Mouse (Mus musculus) embryonic fibroblast, embryonic 13.5 days (primary cell): ENCODE measurements at regions not wholly inside any gene's neighbourhood (a gene's known extent, or its start where the extent isn't known, plus 50 kb on each side); places are given as distances from the start of the nearest gene placed in this dataset.

ENCODE experiments used
- CTCF ChIP-seq: IDR thresholded peaks from 2 replicates; pipeline ENCODE4 v1.5.1; 2011; ENCODE audit warnings: mild to moderate bottlenecking, control low read depth, low read length, moderate library complexity, borderline replicate concordance; ENCODE audit not compliant: insufficient read depth
- POLR2A ChIP-seq: IDR thresholded peaks from 2 replicates; pipeline ENCODE4 v1.6.1; 2011; ENCODE audit warnings: low read depth, mild to moderate bottlenecking, control low read depth, low read length, moderate library complexity

- no peak for TF ChIP-seq POLR2A
- no peak for TF ChIP-seq CTCF
Observed at GRCm38 (mm10) chr7:70619400-70619799, 252.9 kb upstream of the Nr2f2 start.
